Mouse (Mus musculus): ENCODE data around the gene Chp1.
"Not testable (repeated sequence)": the region's sequence is repeated elsewhere in the genome, so short reads cannot be mapped to it uniquely, and the experiment has no call there.

Chp1 gene

GRCm38 (mm10) chr2:119565284-119565683 lies 17.8 kb downstream of the Chp1 start:
- in situ Hi-C loops (cut with MseI, MboI): no loop called here

DNA sequence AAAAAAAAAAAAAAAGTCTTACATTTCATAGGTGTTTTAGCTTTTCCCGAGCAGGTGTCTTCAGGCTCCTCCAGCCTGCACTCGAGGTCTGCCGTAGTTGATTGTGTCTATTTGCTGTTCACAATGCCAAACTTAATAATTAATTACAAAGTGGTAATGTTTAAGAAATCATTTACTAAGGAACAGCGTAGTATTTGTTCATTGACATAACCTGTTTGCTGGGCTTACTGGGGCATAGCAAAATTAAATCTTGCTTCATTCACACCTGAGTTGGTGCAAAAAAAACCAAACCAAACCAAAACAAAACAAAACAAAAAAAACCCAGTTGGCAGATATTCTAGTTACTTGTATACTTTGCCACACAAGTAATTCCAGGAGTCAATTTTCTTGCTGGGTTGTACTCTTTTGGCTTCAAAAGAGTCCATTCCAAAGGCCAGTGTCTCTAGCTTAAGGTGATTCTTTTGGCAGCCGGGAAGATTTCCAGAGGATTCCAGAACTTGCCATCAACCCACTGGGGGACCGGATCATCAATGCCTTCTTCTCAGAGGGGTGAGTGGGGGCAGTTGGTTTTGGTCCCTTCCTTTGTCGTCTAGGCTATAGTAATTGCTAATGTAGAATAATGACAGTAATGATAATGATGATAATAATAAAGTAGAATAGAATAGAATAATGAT lies 18.8 kb downstream of the Chp1 start:
- in situ Hi-C loops (cut with MseI, MboI): no loop called here

DNA sequence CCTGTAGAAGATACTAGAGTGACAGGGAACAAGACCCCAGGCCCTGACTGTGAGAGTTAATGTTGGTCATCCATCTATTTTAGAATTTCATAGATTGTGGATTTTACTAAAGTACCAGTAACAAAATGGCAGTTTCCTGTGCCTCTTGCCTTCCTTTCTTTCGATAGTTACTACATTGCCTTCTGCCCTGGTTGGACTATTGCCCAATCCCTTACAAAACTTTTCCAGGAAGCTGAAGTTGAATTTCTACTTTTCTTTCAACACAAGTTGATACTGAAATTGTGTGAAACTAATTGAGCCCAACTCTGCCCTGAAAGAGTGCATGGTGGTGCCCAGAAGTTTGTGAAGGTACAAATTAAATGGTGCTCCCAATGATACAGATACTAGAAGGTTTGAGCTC lies 25.0 kb downstream of the Chp1 start:
- in situ Hi-C loops (cut with MseI, MboI): no loop called here

DNA sequence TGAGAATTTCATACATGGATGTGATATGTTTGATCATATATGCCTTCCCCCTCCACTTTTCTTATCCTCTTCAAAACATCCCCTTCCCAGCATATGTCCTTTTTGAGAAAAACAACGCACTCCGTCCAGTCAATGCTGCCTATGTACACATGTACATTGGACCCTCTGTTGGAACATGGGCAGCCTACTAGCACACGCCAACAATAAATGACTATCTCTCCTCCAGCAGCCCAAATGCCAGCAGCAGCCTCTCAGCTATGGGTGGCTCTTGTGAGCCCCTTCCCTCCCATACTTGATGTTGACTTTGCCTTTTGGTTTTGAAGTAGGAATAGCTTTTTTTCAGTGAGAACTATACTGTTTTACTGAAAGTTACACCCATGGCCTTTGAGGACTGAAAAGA lies 34.1 kb downstream of the Chp1 start:
- in situ Hi-C loops (cut with MseI, MboI): no loop called here

GRCm38 (mm10) chr2:119583439-119583838 lies 35.9 kb downstream of the Chp1 start:
- in situ Hi-C loops (cut with MseI, MboI): no loop called here

DNA sequence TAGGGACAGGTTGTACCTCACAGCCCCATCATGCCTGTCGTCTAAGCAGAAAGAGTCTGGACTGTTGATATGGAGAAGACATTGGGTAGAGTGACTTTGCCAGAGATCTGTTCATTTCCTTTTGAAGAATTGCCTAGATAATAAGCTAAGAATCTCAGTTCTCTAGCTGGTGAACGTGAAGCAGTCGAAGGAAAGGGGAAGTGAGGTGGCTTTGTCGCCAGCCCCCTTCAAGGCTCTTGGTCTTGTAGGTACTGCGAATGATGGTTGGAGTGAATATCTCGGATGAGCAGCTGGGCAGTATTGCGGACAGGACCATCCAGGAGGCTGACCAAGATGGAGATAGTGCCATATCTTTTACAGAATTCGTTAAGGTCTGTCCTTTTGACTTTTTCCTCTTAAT lies 36.8 kb downstream of the Chp1 start:
- in situ Hi-C loops (cut with MseI, MboI): no loop called here

- in situ Hi-C loops (cut with MseI, MboI): no loop called here
Measured at GRCm38 (mm10) chr2:119587383-119587782, 39.9 kb downstream of the Chp1 start.

DNA sequence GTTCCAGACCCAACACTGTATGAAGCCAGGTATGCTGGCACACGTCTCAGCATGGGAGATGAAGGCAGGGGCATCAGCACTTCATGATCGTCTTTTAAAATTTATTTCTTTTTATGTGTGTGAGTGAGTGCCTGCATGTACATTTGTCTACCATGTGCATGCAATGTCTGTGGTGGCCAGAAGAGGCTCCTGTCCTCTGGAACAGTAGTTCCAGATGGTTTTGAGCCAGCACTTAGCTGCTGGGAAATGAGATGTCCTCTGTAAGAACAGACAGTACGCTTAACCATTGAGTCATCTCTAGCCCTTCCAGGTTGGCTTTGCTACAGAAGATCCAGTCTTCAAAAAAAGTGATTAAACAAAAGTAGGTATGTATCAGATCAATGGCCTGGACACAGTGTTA lies 43.8 kb downstream of the Chp1 start:
- in situ Hi-C loops (cut with MseI, MboI): no loop called here

- in situ Hi-C loops (cut with MseI, MboI): no loop called here
Measured at GRCm38 (mm10) chr2:119593765-119594112, 46.2 kb downstream of the Chp1 start.

DNA sequence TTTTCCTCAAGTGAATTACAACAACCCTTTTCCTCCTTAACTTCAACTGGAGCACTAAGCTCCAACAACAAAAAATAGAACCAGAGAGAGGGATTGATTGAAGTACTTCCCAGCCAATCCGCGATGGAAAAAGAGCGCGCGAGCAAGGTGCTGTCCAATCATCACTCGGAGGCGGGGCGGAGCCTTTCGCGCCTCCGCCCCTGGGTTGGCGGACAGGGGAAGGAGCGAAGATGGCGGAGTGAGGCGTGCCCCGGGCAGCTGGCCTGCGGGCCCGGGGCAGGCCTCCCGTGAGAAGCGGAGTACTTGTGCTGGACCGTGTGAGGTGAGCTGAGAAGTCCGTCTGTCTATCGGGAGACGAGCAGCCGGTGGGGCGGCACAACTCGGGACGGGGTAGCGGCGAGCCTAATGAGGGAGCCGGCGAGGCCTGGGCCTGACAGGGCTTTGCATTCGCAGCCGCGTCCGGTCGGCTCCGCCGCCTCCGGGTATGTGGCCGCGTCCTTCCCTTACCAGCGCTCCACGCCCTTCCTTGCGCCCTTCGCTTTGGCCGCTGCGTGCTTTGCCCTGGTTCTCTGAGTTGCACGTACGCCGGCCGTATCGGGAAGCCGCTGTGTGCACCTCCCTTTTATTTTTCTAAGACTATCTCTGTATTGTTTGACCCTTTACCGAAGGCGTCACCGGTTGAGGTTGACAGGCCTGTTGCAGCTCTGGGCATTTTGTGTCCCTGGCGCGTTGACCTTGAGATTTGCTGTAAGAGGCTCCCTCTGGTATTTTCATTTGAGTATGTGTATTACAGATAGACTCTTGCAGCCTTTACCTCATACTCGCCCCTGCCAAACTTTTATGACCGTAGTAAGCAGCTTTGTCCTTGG lies 46.9 kb downstream of the Chp1 start:
- in situ Hi-C loops (cut with MseI, MboI): no loop called here

DNA sequence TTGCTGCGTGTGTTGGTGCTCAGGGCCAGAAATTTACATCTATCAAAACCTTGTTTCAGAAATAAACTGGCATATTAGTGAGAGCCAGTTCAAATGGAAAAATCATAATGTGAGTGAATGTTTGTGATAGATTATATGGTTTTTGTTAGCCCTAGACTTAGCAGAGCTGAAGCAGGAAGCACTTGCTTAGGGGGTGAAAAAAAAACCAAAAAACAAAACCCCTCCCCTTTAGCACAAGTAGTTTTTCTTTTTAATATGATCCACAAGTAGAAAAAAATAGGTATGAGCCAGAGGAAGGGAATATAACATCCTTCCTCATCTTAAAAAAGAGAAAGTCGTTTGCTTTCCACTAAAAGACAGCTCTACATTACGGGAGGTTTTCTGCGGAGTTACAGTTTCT lies 47.8 kb downstream of the Chp1 start:
- in situ Hi-C loops (cut with MseI, MboI): no loop called here

DNA sequence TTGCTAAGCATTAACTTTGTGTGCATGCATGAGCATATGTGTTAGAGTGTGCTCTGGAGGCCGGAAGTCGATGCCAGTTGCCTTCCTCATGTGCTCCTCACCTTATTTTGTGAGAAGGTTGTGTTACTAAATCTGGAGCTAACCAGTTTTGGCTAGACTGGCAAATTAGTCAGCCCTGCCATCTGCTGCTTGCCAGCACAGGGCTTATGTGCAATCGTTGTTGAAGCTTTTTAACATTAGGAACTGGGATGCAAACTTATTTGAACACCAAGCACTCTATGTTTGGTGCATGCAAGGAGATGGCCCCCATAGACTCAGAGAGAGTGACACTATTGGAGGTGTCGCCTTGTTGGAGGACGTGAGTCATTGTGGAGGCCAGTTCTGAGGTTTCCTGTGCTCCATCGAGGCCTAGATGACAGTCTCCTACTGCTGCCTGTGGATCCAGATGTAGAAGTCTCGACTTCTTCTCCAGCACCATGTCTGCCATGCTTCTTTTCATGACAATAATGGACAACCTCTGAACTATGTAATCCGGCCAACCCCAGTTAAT lies 49.4 kb downstream of the Chp1 start:
- in situ Hi-C loops (cut with MseI, MboI): no loop called here

DNA sequence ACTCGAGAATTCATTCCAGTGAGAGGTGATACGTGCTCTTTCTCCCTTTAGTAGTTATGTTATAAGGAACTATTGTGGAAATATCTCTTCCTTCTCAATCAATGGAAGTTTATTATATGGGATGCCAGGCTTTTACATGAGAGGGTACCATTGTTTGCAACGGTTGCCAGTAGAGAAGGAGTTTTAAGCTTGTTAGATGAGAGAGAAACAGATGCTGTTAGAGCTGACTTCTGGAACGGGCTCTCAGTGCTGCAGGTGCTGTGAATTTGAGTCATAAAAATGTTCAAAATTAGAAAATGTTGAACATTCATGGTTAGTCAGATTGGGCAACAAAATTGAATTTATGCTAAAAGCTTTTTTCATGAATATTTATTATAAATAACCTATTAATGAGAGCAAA lies 53.5 kb downstream of the Chp1 start:
- in situ Hi-C loops (cut with MseI, MboI): no loop called here

- in situ Hi-C loops (cut with MseI, MboI): not testable (repeated sequence)
Measured at GRCm38 (mm10) chr2:119601575-119601974, 54.1 kb downstream of the Chp1 start.

DNA sequence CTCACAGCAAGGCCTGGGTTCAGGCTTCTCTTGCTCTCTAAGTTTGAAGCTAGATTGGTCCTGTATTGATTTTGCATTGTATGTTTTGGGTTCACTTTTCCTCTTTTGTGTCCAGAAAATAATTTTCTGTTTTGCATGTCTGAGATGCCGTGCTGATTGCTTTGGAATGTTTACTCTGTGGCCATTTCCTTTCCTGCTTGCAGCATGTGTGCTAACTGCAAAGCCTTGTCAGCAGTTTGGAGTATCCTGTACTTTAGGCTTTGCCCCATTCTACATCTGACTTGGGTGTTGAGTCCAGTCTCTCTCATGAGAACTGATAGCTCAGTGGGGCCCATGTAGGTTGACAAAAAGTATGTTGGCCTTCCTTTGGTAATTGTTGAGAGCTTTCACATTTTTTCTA lies 55.0 kb downstream of the Chp1 start:
- in situ Hi-C loops (cut with MseI, MboI): no loop called here

- in situ Hi-C loops (cut with MseI, MboI): no loop called here
Measured at GRCm38 (mm10) chr2:119603909-119604308, 56.4 kb downstream of the Chp1 start.

GRCm38 (mm10) chr2:119605361-119605973 lies 58.0 kb downstream of the Chp1 start:
- in situ Hi-C loops (cut with MseI, MboI): no loop called here

DNA sequence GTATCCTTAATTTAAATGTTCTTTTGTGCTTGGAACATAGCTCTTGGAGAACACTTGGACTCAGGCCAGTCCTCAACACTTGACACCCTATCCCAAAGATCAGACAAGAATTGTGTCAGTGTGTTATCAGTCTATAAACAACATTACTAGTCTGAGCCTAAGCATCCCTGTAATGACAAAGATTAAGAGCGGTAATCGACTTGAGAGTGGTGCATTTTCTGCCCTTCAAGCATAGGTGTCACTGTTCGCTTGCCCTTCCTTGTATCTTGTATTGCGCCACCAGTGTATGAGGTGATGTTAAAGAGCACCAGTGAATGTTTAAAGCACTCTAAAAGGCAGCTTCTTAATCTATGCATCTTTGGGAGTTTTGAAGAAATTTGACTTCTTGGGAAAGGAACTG lies 59.5 kb downstream of the Chp1 start:
- in situ Hi-C loops (cut with MseI, MboI): no loop called here

- in situ Hi-C loops (cut with MseI, MboI): no loop called here
Measured at GRCm38 (mm10) chr2:119617841-119618198, 70.3 kb downstream of the Chp1 start.

DNA sequence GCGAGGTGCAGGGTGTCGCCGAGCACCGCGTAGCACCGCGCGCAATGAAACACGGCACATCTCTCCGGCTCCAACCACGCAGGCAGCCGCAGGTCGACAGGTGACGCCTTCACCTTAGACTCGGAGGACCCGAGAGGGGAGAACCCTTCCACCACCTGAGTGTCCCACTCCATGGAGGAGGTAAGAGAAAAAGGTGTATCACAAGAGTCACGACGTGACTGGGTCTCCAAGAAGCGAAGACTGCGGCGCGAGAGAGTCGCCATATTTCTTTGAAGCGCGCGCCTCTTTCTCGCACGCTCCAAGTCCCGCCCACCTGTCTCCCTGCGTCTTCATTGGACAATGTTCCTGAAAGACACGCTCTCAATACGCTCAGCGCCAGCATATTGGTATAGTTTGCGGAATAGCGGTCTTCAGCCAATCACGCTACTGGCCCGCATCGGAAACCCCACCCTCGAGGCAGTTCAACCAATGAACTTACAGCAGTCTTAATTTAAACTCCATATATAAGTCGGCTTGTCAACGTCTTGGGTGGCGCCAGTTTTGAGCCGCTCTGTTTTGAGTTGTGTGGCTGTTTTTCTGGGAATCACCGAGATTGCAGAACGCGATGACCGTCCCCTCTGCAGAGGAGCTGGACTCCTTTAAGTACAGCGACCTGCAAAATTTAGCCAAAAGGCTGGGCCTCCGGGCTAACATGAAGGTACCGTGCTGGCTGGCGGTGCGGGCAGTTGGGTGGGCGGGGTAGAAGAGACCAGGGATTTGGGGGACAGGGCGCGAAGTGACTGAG lies 70.9 kb downstream of the Chp1 start, which contains the start of the genes Nusap1 and Oip5:
Gene Nusap1, plus strand, starts transcription at position 100 of the 784 bp plus-strand sequence.
Gene Oip5, minus strand, starts transcription at position 271 of the 784 bp plus-strand sequence.
- in situ Hi-C loops (cut with MseI, MboI): no loop called here

- in situ Hi-C loops (cut with MseI, MboI): not testable (repeated sequence)
Measured at GRCm38 (mm10) chr2:119619002-119619401, 71.5 kb downstream of the Chp1 start.

GRCm38 (mm10) chr2:119621302-119621701 lies 73.8 kb downstream of the Chp1 start:
- in situ Hi-C loops (cut with MseI, MboI): no loop called here

Data from mouse trophoblast stem cell (cell line).